Mouse (Mus musculus) C2C12 (cell line): ENCODE data around the gene Zfp982.

Source experiments
- CEBPB ChIP-seq: IDR thresholded peaks from one replicate; pipeline ENCODE4 v1.6.1; 2011; ENCODE audit warnings: low read depth, mild to moderate bottlenecking, control low read depth, moderate library complexity
- CTCF ChIP-seq: IDR thresholded peaks from one replicate; pipeline ENCODE4 v1.5.1; 2011; ENCODE audit not compliant: control insufficient read depth, insufficient read depth, insufficient read length
- MAX ChIP-seq: IDR thresholded peaks from one replicate; pipeline ENCODE4 v1.6.1; 2011; ENCODE audit warnings: mild to moderate bottlenecking, control low read depth

GRCm38 (mm10) chr4:147448358-147448757 is 43.9 kb upstream of the Zfp982 start:
- TF ChIP-seq CTCF = no peak
- TF ChIP-seq CEBPB = no peak
- no peak for TF ChIP-seq MAX
